Mouse (Mus musculus): ENCODE measurements around the gene Prpsap1. TPM values are rescaled to one million over a fixed set of nuclear protein-coding genes. Genes with fewer than 3 reads are reported as not detected.

Prpsap1 gene
- total RNA-seq, 2 experiments from 2014 or later = 25.1 to 29.4 TPM

- DNase-seq = peak; percentile 88 to 99
These were observed 48.2 kb downstream of the Prpsap1 start for GRCm38 (mm10) chr11:116445596-116446307.

- DNase-seq = no peak
These were observed 50.1 kb downstream of the Prpsap1 start for GRCm38 (mm10) chr11:116443935-116444334.

GRCm38 (mm10) chr11:116443311-116443710 is 50.7 kb downstream of the Prpsap1 start:
- DNase-seq = no peak

- no peak for DNase-seq
These were observed 51.2 kb downstream of the Prpsap1 start for GRCm38 (mm10) chr11:116442867-116443177.

- no peak for DNase-seq
These were observed 51.7 kb downstream of the Prpsap1 start for GRCm38 (mm10) chr11:116442129-116442866.

GRCm38 (mm10) chr11:116440408-116441068 is 53.5 kb downstream of the Prpsap1 start:
- DNase-seq = peak; percentile 58 to 70

GRCm38 (mm10) chr11:116439269-116440240 is 54.4 kb downstream of the Prpsap1 start:
- no peak for DNase-seq

- peak in 1 of 2 experiments; percentile 25 for DNase-seq
These were observed 56.5 kb downstream of the Prpsap1 start for GRCm38 (mm10) chr11:116437541-116437940.

- DNase-seq = peak; percentile 79 to 82
These were observed 57.2 kb downstream of the Prpsap1 start for GRCm38 (mm10) chr11:116436725-116437331.

GRCm38 (mm10) chr11:116435992-116436724 is 57.8 kb downstream of the Prpsap1 start:
- peak in 1 of 2 experiments; percentile 39 for DNase-seq

- DNase-seq = peak in 1 of 2 experiments; percentile 26
These were observed 58.8 kb downstream of the Prpsap1 start for GRCm38 (mm10) chr11:116434967-116435752.

GRCm38 (mm10) chr11:116434287-116434966 is 59.6 kb downstream of the Prpsap1 start:
- DNase-seq = peak; percentile 84 to 86

GRCm38 (mm10) chr11:116433356-116434286 is 60.4 kb downstream of the Prpsap1 start, which contains the start of gene Ubald2:
Gene Ubald2, plus strand, starts transcription at chr11:116434094.
- peak; percentile 98 to 100 for DNase-seq

- no peak for DNase-seq
These were observed 61.2 kb downstream of the Prpsap1 start for GRCm38 (mm10) chr11:116432593-116433355.

- no peak for DNase-seq
These were observed 61.9 kb downstream of the Prpsap1 start for GRCm38 (mm10) chr11:116432127-116432526.

GRCm38 (mm10) chr11:116431428-116432077 is 62.4 kb downstream of the Prpsap1 start:
- no peak for DNase-seq
